In genomic region chr6:124505028-124505427, GRCm38 (mm10) we compare ENCODE assay signal across 17 mouse cellular contexts. TPM values are rescaled to one million over a fixed set of nuclear protein-coding genes. Genes with fewer than 3 reads are reported as not detected.
A peak's percentile ranks its signal among the peaks of the same experiment; 100 is the strongest.
DNase-seq lines count a peak whose midpoint lies in the region; ATAC-seq and TF ChIP-seq lines count a peak whose summit lies in the region.
"Had no signal": no experiment of that assay in that cellular context is flagged by ENCODE, and none has a peak within 500 bp of the region (broad histone marks: within the 10 kb centered on the region; RNA-seq: fewer than 3 reads in every experiment).

No protein-coding gene starts in this region.

- TF ChIP-seq CTCF in heart, adult 2 months (IDR thresholded peaks at IDR 0.05) = no peak

- no peak overlapping the region for H3K4me2 ChIP-seq in midbrain, embryonic 15.5 days
- H3K4me2 ChIP-seq: forebrain, embryonic 15.5 days; liver, embryonic 13.5 days; midbrain, embryonic 12.5 days; neural tube, embryonic 13.5 days had no signal

- H3K36me3 ChIP-seq in heart, adult 2 months (ENCODE audit: control insufficient read depth, insufficient read depth, low read length) = no peaks in the 10 kb centered on the region
- H3K36me3 ChIP-seq in heart, embryonic 10.5 days = no peaks in the 10 kb centered on the region
- no peaks in the 10 kb centered on the region for H3K36me3 ChIP-seq in midbrain, embryonic 15.5 days (replicated peaks)
- H3K36me3 ChIP-seq: forebrain, embryonic 15.5 days; hindbrain, embryonic 10.5 days; liver, embryonic 13.5 days; midbrain, embryonic 12.5 days; neural tube, embryonic 13.5 days had no signal

- 0 out of 2 replicates have a peak, but pooled peaks have one; percentile 8 for TF ChIP-seq EP300 in heart, adult 2 months (IDR thresholded peaks at IDR 0.05; ENCODE audit: insufficient read depth, low read depth, low read length)

- no peaks in the 10 kb centered on the region for H3K9me3 ChIP-seq in heart, embryonic 10.5 days
- H3K9me3 ChIP-seq in midbrain, embryonic 15.5 days = no peaks in the 10 kb centered on the region
- H3K9me3 ChIP-seq: forebrain, embryonic 15.5 days; hindbrain, embryonic 10.5 days; liver, embryonic 13.5 days; midbrain, embryonic 12.5 days; neural tube, embryonic 13.5 days had no signal

- intact Hi-C loops in heart, adult 2 months (cut with DNase I) = no loop called here

- H3K27ac ChIP-seq in heart, adult 2 months = no peak overlapping the region
- H3K27ac ChIP-seq in heart, embryonic 10.5 days = no peak overlapping the region
- H3K27ac ChIP-seq in midbrain, embryonic 15.5 days = no peak overlapping the region
- H3K27ac ChIP-seq: forebrain, embryonic 15.5 days; hindbrain, embryonic 10.5 days; liver, embryonic 13.5 days; midbrain, embryonic 12.5 days; neural tube, embryonic 13.5 days had no signal

- no peaks in the 10 kb centered on the region for H3K27me3 ChIP-seq in heart, adult 2 months (ENCODE audit: control insufficient read depth, insufficient read depth, low read length)
- H3K27me3 ChIP-seq in heart, embryonic 10.5 days (ENCODE audit: insufficient read depth, poor library complexity, severe bottlenecking) = no peaks in the 10 kb centered on the region
- H3K27me3 ChIP-seq in midbrain, embryonic 15.5 days (replicated peaks) = no peaks in the 10 kb centered on the region
- H3K27me3 ChIP-seq: forebrain, embryonic 15.5 days; liver, embryonic 13.5 days; midbrain, embryonic 12.5 days; neural tube, embryonic 13.5 days had no signal

- WGBS in heart, adult 2 months = 37% methylated on average over 4 of the region's 4 CpGs
- 70% methylated on average over 4 of the region's 4 CpGs for WGBS in heart, embryonic 10.5 days
- 87% methylated on average over 4 of the region's 4 CpGs for WGBS in midbrain, embryonic 15.5 days

- ATAC-seq in midbrain, embryonic 15.5 days (replicated peaks) = no peak
- ATAC-seq: forebrain, embryonic 15.5 days; intestine, postnatal 0 days had no signal

- H3K9ac ChIP-seq in heart, adult 2 months (ENCODE audit: low read depth, low read length) = no peak overlapping the region
- no peak overlapping the region for H3K9ac ChIP-seq in midbrain, embryonic 15.5 days
- H3K9ac ChIP-seq: forebrain, embryonic 15.5 days; liver, embryonic 13.5 days; midbrain, embryonic 12.5 days; neural tube, embryonic 13.5 days had no signal

- no peaks in the 10 kb centered on the region for H3K4me1 ChIP-seq in heart, adult 2 months (ENCODE audit: control insufficient read depth, insufficient read depth, low read length)
- no peaks in the 10 kb centered on the region for H3K4me1 ChIP-seq in heart, embryonic 10.5 days
- no peaks in the 10 kb centered on the region for H3K4me1 ChIP-seq in midbrain, embryonic 15.5 days
- H3K4me1 ChIP-seq: forebrain, embryonic 15.5 days; hindbrain, embryonic 10.5 days; liver, embryonic 13.5 days; midbrain, embryonic 12.5 days; neural tube, embryonic 13.5 days had no signal

- peak in 1 of 2 experiments; percentile 55 for DNase-seq in heart, adult 2 months
- DNase-seq in heart, embryonic 10.5 days (ENCODE audit: low spot score) = no peak
- DNase-seq in 416B (ENCODE audit: low read depth) = peak; percentile 63
- DNase-seq in brain, adult 2 months (ENCODE audit: low read depth, low spot score) = peak; percentile 60
- DNase-seq in lung, postnatal 25 days (ENCODE audit: low spot score) = peak; percentile 46
- no peak for DNase-seq in frontal cortex, postnatal 25 days (ENCODE audit: low spot score in 2 of 2)
- no peak for DNase-seq in neural tube, embryonic 10.5 days (ENCODE audit: extremely low spot score, low spot score)
- DNase-seq: gastrocnemius, postnatal 36 days; kidney, postnatal 4 days; liver, embryonic 13.5 days; thymus, postnatal 14 days had no signal

- no peak for TF ChIP-seq POLR2A in heart, adult 2 months (IDR thresholded peaks at IDR 0.05; ENCODE audit: insufficient read depth, low read depth, low read length)

- no peaks in the 10 kb centered on the region for H3K79me2 ChIP-seq in heart, adult 2 months (replicated peaks; ENCODE audit: control insufficient read depth, insufficient read depth, low read length)

- H3K4me3 ChIP-seq in heart, adult 2 months = no peak overlapping the region
- no peak overlapping the region for H3K4me3 ChIP-seq in heart, embryonic 10.5 days
- H3K4me3 ChIP-seq in midbrain, embryonic 15.5 days = no peak overlapping the region
- H3K4me3 ChIP-seq: forebrain, embryonic 15.5 days; hindbrain, embryonic 10.5 days; liver, embryonic 13.5 days; midbrain, embryonic 12.5 days; neural tube, embryonic 13.5 days had no signal

RNA-seq across cellular contexts. Expression of gene C1ra, which starts 7.2 kb away (rescaled TPM):
- total RNA-seq in heart, adult 2 months (2021) = 10 to 100 TPM; 10.4 to 12.2 TPM
- polyA plus RNA-seq in heart, adult 2 months (2012; rRNA removed) = 17.3 and 19.5 TPM in 2 replicates
- 0.05 and 0.31 TPM in 2 replicates for polyA plus RNA-seq in heart, embryonic 10.5 days (2016; fragmentation: Nextera tagmentation; extraction: Ambion mirVana)
- 0.27 and 0.28 TPM in 2 replicates for polyA plus RNA-seq in midbrain, embryonic 15.5 days (2015; fragmentation: Nextera tagmentation; extraction: Ambion mirVana)

RNA-seq across cellular contexts. Expression of gene C1rl, which starts 12.1 kb away (rescaled TPM):
- total RNA-seq in heart, adult 2 months (2021) = 1 to 10 TPM; 1.1 to 1.2 TPM
- 1.3 and 1.5 TPM in 2 replicates for polyA plus RNA-seq in heart, adult 2 months (2012; rRNA removed)
- 0.39 and 0.83 TPM in 2 replicates for polyA plus RNA-seq in heart, embryonic 10.5 days (2016; fragmentation: Nextera tagmentation; extraction: Ambion mirVana)
- polyA plus RNA-seq in midbrain, embryonic 15.5 days (2015; fragmentation: Nextera tagmentation; extraction: Ambion mirVana) = 0.23 and 0.30 TPM in 2 replicates

RNA-seq across cellular contexts. Expression of gene C1s1, which starts 37.1 kb away (rescaled TPM):
- total RNA-seq in heart, adult 2 months (2021) = 10 to 100 TPM; 23.0 to 25.1 TPM
- 31.0 and 39.0 TPM in 2 replicates for polyA plus RNA-seq in heart, adult 2 months (2012; rRNA removed)
- 0.34 and 2.2 TPM in 2 replicates for polyA plus RNA-seq in heart, embryonic 10.5 days (2016; fragmentation: Nextera tagmentation; extraction: Ambion mirVana)
- 0.92 and 1.1 TPM in 2 replicates for polyA plus RNA-seq in midbrain, embryonic 15.5 days (2015; fragmentation: Nextera tagmentation; extraction: Ambion mirVana)

RNA-seq across cellular contexts. Expression of gene Clstn3, which starts 40.4 kb away (rescaled TPM):
- 1 to 10 TPM; 1.4 to 1.9 TPM for total RNA-seq in heart, adult 2 months (2021)
- 5.1 and 11.8 TPM in 2 replicates for polyA plus RNA-seq in heart, adult 2 months (2012; rRNA removed)
- polyA plus RNA-seq in heart, embryonic 10.5 days (2016; fragmentation: Nextera tagmentation; extraction: Ambion mirVana) = 1.3 and 3.3 TPM in 2 replicates
- polyA plus RNA-seq in midbrain, embryonic 15.5 days (2015; fragmentation: Nextera tagmentation; extraction: Ambion mirVana) = 146 and 153 TPM in 2 replicates

Comparison
In these comparisons a context has a peak if more than half of its experiments do, and no peak if none do; other contexts are left out.
1. RNA of gene C1ra, which starts 7.2 kb away (polyA plus RNA-seq): 17.3 to 19.5 TPM in heart, adult 2 months; 0.05 to 0.31 TPM in heart, embryonic 10.5 days and 0.27 to 0.28 TPM in midbrain, embryonic 15.5 days; every median in the first group is over 10 times any median in the second.
2. DNase-seq: peak in 416B (single experiment), brain, adult 2 months (single experiment) and lung, postnatal 25 days (single experiment); none in heart, embryonic 10.5 days (single experiment), frontal cortex, postnatal 25 days (0 of 2) and neural tube, embryonic 10.5 days (single experiment).